Comparison of ENCODE assay signal across 10 mouse cellular contexts in genomic region chr2:172848193-172848592, GRCm38 (mm10).
DNase-seq lines count a peak whose midpoint lies in the region; ATAC-seq and TF ChIP-seq lines count a peak whose summit lies in the region.
"Had no signal": no experiment of that assay in that cellular context is flagged by ENCODE, and none has a peak within 500 bp of the region (broad histone marks: within the 10 kb centered on the region; RNA-seq: fewer than 3 reads in every experiment).

No protein-coding gene starts in this region.

- no peak overlapping the region for H3K9ac ChIP-seq in kidney, postnatal 0 days (ENCODE audit: low read depth, low read length)
- H3K9ac ChIP-seq: lung, embryonic 15.5 days had no signal

- no peaks in the 10 kb centered on the region for H3K27me3 ChIP-seq in kidney, postnatal 0 days (ENCODE audit: insufficient read depth, low read length)
- H3K27me3 ChIP-seq: lung, embryonic 15.5 days had no signal

- no peak for ATAC-seq in kidney, postnatal 0 days (replicated peaks; ENCODE audit: low FRiP score, low read depth)

- no peak overlapping the region for H3K4me3 ChIP-seq in kidney, postnatal 0 days (replicated peaks; ENCODE audit: low read depth, low read length)
- H3K4me3 ChIP-seq: heart, embryonic 13.5 days; lung, embryonic 15.5 days had no signal

- intact Hi-C loops in heart, postnatal 25 days (cut with DNase I), result no loop called here

- WGBS in kidney, postnatal 0 days, result 46% methylated on average over 6 of the region's 6 CpGs

- no peak overlapping the region for H3K4me2 ChIP-seq in kidney, postnatal 0 days (ENCODE audit: low read length)
- H3K4me2 ChIP-seq: heart, embryonic 13.5 days had no signal

- DNase-seq in heart, postnatal 4 days, result peak; percentile 29
- no peak for DNase-seq in heart, adult 9 months (ENCODE audit: low spot score in 2 of 2)
- DNase-seq in urinary bladder, postnatal 25 days (ENCODE audit: low spot score), result peak; percentile 40
- DNase-seq in urinary bladder, postnatal 14 days (ENCODE audit: low spot score), result no peak
- DNase-seq in kidney, postnatal 0 days (ENCODE audit: low spot score), result no peak
- peak; percentile 75 for DNase-seq in thymus, postnatal 4 days
- DNase-seq in heart, postnatal 25 days (ENCODE audit: low spot score), result no peak
- DNase-seq in left cerebral cortex, adult 11 months (ENCODE audit: low spot score), result no peak

- peak overlapping the region; percentile 2; the same call in 1 of the 2 replicates for H3K27ac ChIP-seq in kidney, postnatal 0 days
- H3K27ac ChIP-seq: heart, embryonic 13.5 days; lung, embryonic 15.5 days had no signal

- no peaks in the 10 kb centered on the region for H3K9me3 ChIP-seq in kidney, postnatal 0 days (replicated peaks; ENCODE audit: low read length)
- H3K9me3 ChIP-seq: heart, embryonic 13.5 days; lung, embryonic 15.5 days had no signal

- H3K36me3 ChIP-seq in kidney, postnatal 0 days (ENCODE audit: insufficient read depth, low read length), result no peaks in the 10 kb centered on the region
- H3K36me3 ChIP-seq: heart, embryonic 13.5 days; lung, embryonic 15.5 days had no signal

- H3K4me1 ChIP-seq in kidney, postnatal 0 days (replicated peaks; ENCODE audit: insufficient read depth, low read length), result peaks cover 10% of the 10 kb centered on the region

- peak; percentile 70 for TF ChIP-seq CTCF in kidney, postnatal 0 days (IDR thresholded peaks at IDR 0.05; ENCODE audit: low read depth)

Comparison
In these comparisons a context has a peak if more than half of its experiments do, and no peak if none do; other contexts are left out.
1. DNase-seq: peak in heart, postnatal 4 days (single experiment), urinary bladder, postnatal 25 days (single experiment) and thymus, postnatal 4 days (single experiment); none in heart, adult 9 months (0 of 2), urinary bladder, postnatal 14 days (single experiment), kidney, postnatal 0 days (single experiment), heart, postnatal 25 days (single experiment) and left cerebral cortex, adult 11 months (single experiment).